Mouse (Mus musculus): ENCODE data around the gene Lrrc61. TPM values are rescaled to one million over a fixed set of nuclear protein-coding genes. Genes with fewer than 3 reads are reported as not detected.

Gene Lrrc61
- polyA plus RNA-seq, 1 experiment from 2014 or later: 7.7 TPM

Other genes with a start within 250 kb of the Lrrc61 start
- 19.6 and 20.7 TPM in 2 replicates for gene Krba1, start 159.2 kb upstream of the Lrrc61 start, polyA plus RNA-seq (2014; fragmentation: Nextera tagmentation; extraction: Ambion mirVana)
- 22.4 and 23.1 TPM in 2 replicates for gene Zfp467, start 109.0 kb upstream of the Lrrc61 start, polyA plus RNA-seq (2014; fragmentation: Nextera tagmentation; extraction: Ambion mirVana)
- 0.32 and 0.40 TPM in 2 replicates for gene Sspo, start 106.6 kb upstream of the Lrrc61 start, polyA plus RNA-seq (2014; fragmentation: Nextera tagmentation; extraction: Ambion mirVana)
- gene Atp6v0e2, start 17.2 kb upstream of the Lrrc61 start, polyA plus RNA-seq (2014; fragmentation: Nextera tagmentation; extraction: Ambion mirVana): 25.0 and 29.2 TPM in 2 replicates
- gene Rarres2, start 18.0 kb downstream of the Lrrc61 start, polyA plus RNA-seq (2014; fragmentation: Nextera tagmentation; extraction: Ambion mirVana): 69.7 and 73.9 TPM in 2 replicates
- not detected in 2 replicates for gene Gm45021, start 34.8 kb downstream of the Lrrc61 start, polyA plus RNA-seq (2014; fragmentation: Nextera tagmentation; extraction: Ambion mirVana)
- 28.4 and 29.5 TPM in 2 replicates for gene Repin1, start 39.1 kb downstream of the Lrrc61 start, polyA plus RNA-seq (2014; fragmentation: Nextera tagmentation; extraction: Ambion mirVana)
- not detected in 2 replicates for gene Gm44965, start 39.1 kb downstream of the Lrrc61 start, polyA plus RNA-seq (2014; fragmentation: Nextera tagmentation; extraction: Ambion mirVana)
- 7.4 and 8.3 TPM in 2 replicates for gene Zfp775, start 47.3 kb downstream of the Lrrc61 start, polyA plus RNA-seq (2014; fragmentation: Nextera tagmentation; extraction: Ambion mirVana)
- gene AI854703, start 72.0 kb downstream of the Lrrc61 start, polyA plus RNA-seq (2014; fragmentation: Nextera tagmentation; extraction: Ambion mirVana): 0.70 and 1.0 TPM in 2 replicates
- 0.73 and 0.77 TPM in 2 replicates for gene Gimap8, start 92.4 kb downstream of the Lrrc61 start, polyA plus RNA-seq (2014; fragmentation: Nextera tagmentation; extraction: Ambion mirVana)
- 14.1 and 15.9 TPM in 2 replicates for gene Gimap9, start 121.3 kb downstream of the Lrrc61 start, polyA plus RNA-seq (2014; fragmentation: Nextera tagmentation; extraction: Ambion mirVana)
- 18.3 and 19.1 TPM in 2 replicates for gene Gimap4, start 129.8 kb downstream of the Lrrc61 start, polyA plus RNA-seq (2014; fragmentation: Nextera tagmentation; extraction: Ambion mirVana)
- 22.8 and 24.3 TPM in 2 replicates for gene Gimap6, start 153.4 kb downstream of the Lrrc61 start, polyA plus RNA-seq (2014; fragmentation: Nextera tagmentation; extraction: Ambion mirVana)
- gene Gm28053, start 163.8 kb downstream of the Lrrc61 start, polyA plus RNA-seq (2014; fragmentation: Nextera tagmentation; extraction: Ambion mirVana): 1.4 and 4.9 TPM in 2 replicates
- 0.14 and 0.16 TPM in 2 replicates for gene Gimap7, start 163.8 kb downstream of the Lrrc61 start, polyA plus RNA-seq (2014; fragmentation: Nextera tagmentation; extraction: Ambion mirVana)
- 21.0 and 23.8 TPM in 2 replicates for gene Gimap1, start 184.3 kb downstream of the Lrrc61 start, polyA plus RNA-seq (2014; fragmentation: Nextera tagmentation; extraction: Ambion mirVana)
- gene Gimap5, start 191.4 kb downstream of the Lrrc61 start, polyA plus RNA-seq (2014; fragmentation: Nextera tagmentation; extraction: Ambion mirVana): 9.0 and 10.7 TPM in 2 replicates
- gene Gimap3, start 216.1 kb downstream of the Lrrc61 start, polyA plus RNA-seq (2014; fragmentation: Nextera tagmentation; extraction: Ambion mirVana): 0.19 TPM in 1 of 2 replicates, not detected in the other